Mouse (Mus musculus) olfactory bulb, adult 2 months (tissue): Measurements from ENCODE around the gene Gsc2.
A peak's percentile ranks its signal among the peaks of the same experiment; 100 is the strongest.

Source experiments
- CTCF ChIP-seq: fragments of 200-500 bp; IDR thresholded peaks from 2 replicates; pipeline ENCODE4 v1.5.1; 2012; ENCODE audit warnings: low read depth, mild to moderate bottlenecking, low read length, moderate library complexity; ENCODE audit not compliant: insufficient read depth
- POLR2A ChIP-seq: fragments of 200-500 bp; IDR thresholded peaks from 2 replicates; pipeline ENCODE4 v1.6.1; 2012; ENCODE audit warnings: mild to moderate bottlenecking, low read depth, low read length, moderate library complexity; ENCODE audit not compliant: insufficient read depth

GRCm38 (mm10) chr16:17921325-17922162, 6.7 kb upstream of the Gsc2 start:
- TF ChIP-seq CTCF: peak; percentile 92
- peak; percentile 80; the same call in 1 of the 2 replicates for TF ChIP-seq POLR2A
